Mouse (Mus musculus): ENCODE results near the gene Xkrx.
"Not testable (repeated sequence)": the region's sequence is repeated elsewhere in the genome, so short reads cannot be mapped to it uniquely, and the experiment has no call there.

Gene Xkrx

GRCm38 (mm10) chrX:134162043-134162720 is at the start of gene Xkrx:
Xkrx (minus strand) TSS chrX:134162076.
- no peak for DNase-seq

GRCm38 (mm10) chrX:134211151-134211642 is 49.3 kb upstream of the Xkrx start:
- DNase-seq: no peak

- no peak for DNase-seq
Observed at GRCm38 (mm10) chrX:134208491-134208890, 46.6 kb upstream of the Xkrx start.

GRCm38 (mm10) chrX:134187201-134187600 is 25.3 kb upstream of the Xkrx start, which contains the start of gene Arl13a:
Arl13a (plus strand) TSS chrX:134187501.
- DNase-seq: not testable (repeated sequence)

GRCm38 (mm10) chrX:134174699-134175098 is 12.8 kb upstream of the Xkrx start:
- no peak for DNase-seq

- DNase-seq: no peak
Observed at GRCm38 (mm10) chrX:134170584-134170983, 8.7 kb upstream of the Xkrx start.

GRCm38 (mm10) chrX:134163484-134163883 is 1.6 kb upstream of the Xkrx start:
- no peak for DNase-seq

GRCm38 (mm10) chrX:134162826-134163225 is 950 bp upstream of the Xkrx start:
- DNase-seq: no peak

GRCm38 (mm10) chrX:134160442-134160841 is 1.4 kb downstream of the Xkrx start:
- DNase-seq: no peak

- no peak for DNase-seq
Observed at GRCm38 (mm10) chrX:134158151-134158550, 3.7 kb downstream of the Xkrx start.

- no peak for DNase-seq
Observed at GRCm38 (mm10) chrX:134141986-134142385, 19.9 kb downstream of the Xkrx start.

GRCm38 (mm10) chrX:134141551-134141950 is 20.3 kb downstream of the Xkrx start:
- no peak for DNase-seq

GRCm38 (mm10) chrX:134140024-134140423 is 21.9 kb downstream of the Xkrx start:
- no peak for DNase-seq

GRCm38 (mm10) chrX:134133821-134134220 is 28.1 kb downstream of the Xkrx start:
- no peak for DNase-seq

- no peak for DNase-seq
Observed at GRCm38 (mm10) chrX:134132295-134132694, 29.6 kb downstream of the Xkrx start.

- DNase-seq: no peak
Observed at GRCm38 (mm10) chrX:134128549-134128948, 33.3 kb downstream of the Xkrx start.

- DNase-seq: no peak
Observed at GRCm38 (mm10) chrX:134116417-134116816, 45.5 kb downstream of the Xkrx start.

GRCm38 (mm10) chrX:134111767-134112166 is 50.1 kb downstream of the Xkrx start:
- DNase-seq: no peak

GRCm38 (mm10) chrX:134102641-134103040 is 59.2 kb downstream of the Xkrx start:
- no peak for DNase-seq
